Mouse (Mus musculus) urinary bladder, postnatal 4 days (tissue): Measurements from ENCODE around the gene Atg16l2.

Experiments used
- DNase-seq, 2 experiments: peaks; one replicate each; pipeline ENCODE4 v3.0.0; 2021 to 2022; ENCODE audit warnings: low spot score in 2 of 2

Gene Atg16l2

GRCm38 (mm10) chr7:101223501-101223900 is 78.5 kb downstream of the Atg16l2 start:
- DNase-seq = no peak

GRCm38 (mm10) chr7:101216724-101217123 is 85.3 kb downstream of the Atg16l2 start:
- no peak for DNase-seq

- no peak for DNase-seq
Observed at GRCm38 (mm10) chr7:101213515-101214263, 88.4 kb downstream of the Atg16l2 start.
